Mouse (Mus musculus) bone marrow, adult 2 months (tissue): ENCODE results near the gene Rad21l.

Experiments used
- CTCF ChIP-seq: fragments of 200-500 bp; IDR thresholded peaks from 2 replicates; pipeline ENCODE4 v1.5.1; 2011; ENCODE audit warnings: low read length, control low read depth; ENCODE audit not compliant: control insufficient read depth, insufficient read depth
- POLR2A ChIP-seq: fragments of 200-500 bp; IDR thresholded peaks from 2 replicates; pipeline ENCODE4 v1.6.1; 2011; ENCODE audit warnings: low read depth, mild to moderate bottlenecking, control low read depth, low read length, borderline replicate concordance; ENCODE audit not compliant: control insufficient read depth

DNA sequence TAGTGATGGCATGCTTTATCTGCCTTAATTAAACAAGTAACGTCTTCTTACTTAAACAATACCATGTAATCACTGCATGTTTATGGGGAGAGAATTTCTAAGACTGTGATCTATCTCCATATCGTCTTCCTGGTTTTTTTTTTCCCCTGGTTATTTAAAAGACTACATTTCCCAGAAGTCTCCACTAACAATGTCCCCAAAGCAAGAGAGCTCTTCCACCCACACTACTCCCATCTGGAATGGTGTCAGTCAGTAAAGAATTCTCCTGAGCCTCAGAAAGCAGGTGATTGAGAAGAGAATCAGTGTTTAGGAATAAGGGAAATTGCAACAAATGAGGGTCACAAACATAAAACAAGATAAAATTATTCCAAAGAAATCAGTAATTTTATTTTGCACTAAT is 33.4 kb downstream of the Rad21l start:
- no peak for TF ChIP-seq POLR2A
- TF ChIP-seq CTCF, result no peak
